Mouse (Mus musculus) liver, embryonic 16.5 days (tissue): ENCODE data around the gene Hyal5. TPM values are rescaled to one million over a fixed set of nuclear protein-coding genes. Genes with fewer than 3 reads are reported as not detected.
A peak's percentile ranks its signal among the peaks of the same experiment; 100 is the strongest.

Source experiments
- ATAC-seq: fragments of 200-750 bp; cut with Nextera tagmentation; 2 replicates; pipeline ENCODE4 v1.8.0; 2017; ENCODE audit warnings: low read depth, mild to moderate bottlenecking, moderate number of reproducible peaks, moderate library complexity
- H3K27ac ChIP-seq: fragments of 300-500 bp; sonication (generic); 2 replicates; pipeline ENCODE4 v1.5.1; 2014; ENCODE audit warnings: mild to moderate bottlenecking, low read length
- H3K27me3 ChIP-seq: fragments of 300-500 bp; sonication (generic); 2 replicates; pipeline ENCODE4 v1.6.1; 2014; ENCODE audit warnings: low read depth, low read length, mixed read lengths; ENCODE audit not compliant: control insufficient read depth, insufficient read depth
- H3K36me3 ChIP-seq: fragments of 300-500 bp; sonication (generic); 2 replicates; pipeline ENCODE4 v1.6.1; 2014; ENCODE audit warnings: mild to moderate bottlenecking; ENCODE audit not compliant: control insufficient read depth, insufficient read depth
- H3K4me1 ChIP-seq: fragments of 300-500 bp; sonication (generic); 2 replicates; pipeline ENCODE4 v1.6.1; 2014; ENCODE audit warnings: low read depth, low read length, mixed read lengths; ENCODE audit not compliant: control insufficient read depth
- H3K4me2 ChIP-seq: fragments of 300-500 bp; sonication (generic); 2 replicates; pipeline ENCODE4 v1.6.1; 2014; ENCODE audit warnings: low read depth, low read length, mixed read lengths
- H3K4me3 ChIP-seq: fragments of 300-500 bp; sonication (generic); 2 replicates; pipeline ENCODE4 v1.5.1; 2014; ENCODE audit warnings: low read depth, mild to moderate bottlenecking, low read length
- H3K9ac ChIP-seq: fragments of 300-500 bp; sonication (generic); 2 replicates; pipeline ENCODE4 v1.6.1; 2014; ENCODE audit warnings: low read depth, low read length
- H3K9me3 ChIP-seq: fragments of 300-500 bp; sonication (generic); replicated peaks from 2 replicates; pipeline ENCODE4 v1.6.1; 2016; ENCODE audit warnings: low read length; ENCODE audit not compliant: control insufficient read depth
- WGBS: fragments of 180-500 bp; shearing (Covaris S2); extraction: QIAGEN DNeasy Blood & Tissue Kit; methylation state at CpG from one replicate; pipeline ENCODE4 v1.1.7; 2014; ENCODE audit not compliant: insufficient replicate concordance; 5-methylcytosine and 5-hydroxymethylcytosine counted together
- polyA plus RNA-seq: library from polyadenylated mRNA; unstranded; fragments of >200 nt; fragmentation: Nextera tagmentation; extraction: Ambion mirVana; gene quantifications from 2 replicates; pipeline ENCODE4 v1.2.1, GENCODE M21; 2015

The Hyal5 gene
- 0.11 TPM in 1 of 2 replicates, not detected in the other for polyA plus RNA-seq

- Histone ChIP-seq H3K9ac (no peak within 1 kb of the TSS), H3K9me3 (no peaks in the 10 kb centered on the region), H3K4me1 (no peaks in the 10 kb centered on the region), H3K36me3 (no peaks in the 10 kb centered on the region), H3K4me3 (no peak within 1 kb of the TSS), H3K27ac (no peak within 1 kb of the TSS), H3K4me2 (no peak within 1 kb of the TSS), H3K27me3 (no peaks in the 10 kb centered on the region)
- ATAC-seq: no peak
Observed at GRCm38 (mm10) chr6:24857697-24858096, at the start of gene Hyal5. TSS of gene Hyal5 (plus strand) at chr6:24857997.

DNA sequence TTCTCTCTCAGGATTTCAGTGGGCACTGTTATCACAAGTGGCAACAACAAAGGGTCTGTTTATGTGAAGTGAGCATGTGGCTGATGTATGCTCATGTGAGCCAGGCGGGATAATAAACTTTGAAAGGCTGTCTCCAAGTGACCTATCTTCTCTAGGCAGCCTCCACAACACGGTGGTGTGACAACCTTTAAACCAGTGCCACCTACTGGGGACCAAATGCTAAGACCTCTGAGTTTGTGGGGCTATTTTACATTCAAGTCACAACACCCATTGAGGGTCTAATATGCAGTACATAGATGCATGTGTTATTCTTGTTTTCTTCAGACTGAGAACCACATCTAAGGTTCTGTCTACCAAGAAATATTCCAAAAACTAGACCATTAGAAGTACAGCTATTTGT is 35.7 kb upstream of the Hyal5 start:
- H3K27ac ChIP-seq: no peak overlapping the region
- no peak overlapping the region for H3K9ac ChIP-seq
- WGBS: 28% methylated on average over 2 of the region's 2 CpGs

GRCm38 (mm10) chr6:24860320-24860719 is 2.5 kb downstream of the Hyal5 start:
- no peak overlapping the region for H3K27ac ChIP-seq
- no peak overlapping the region for H3K9ac ChIP-seq
- H3K4me3 ChIP-seq: no peak overlapping the region
- 39% methylated on average over 2 of the region's 2 CpGs for WGBS
- H3K27me3 ChIP-seq: no peaks in the 10 kb centered on the region
- H3K4me1 ChIP-seq: no peaks in the 10 kb centered on the region
- no peaks in the 10 kb centered on the region for H3K9me3 ChIP-seq
- no peaks in the 10 kb centered on the region for H3K36me3 ChIP-seq
- H3K4me2 ChIP-seq: no peak overlapping the region
- ATAC-seq: no peak

More for the DNA sequence above, 35.7 kb upstream of the Hyal5 start:
- Histone ChIP-seq H3K36me3 (no peaks in the 10 kb centered on the region), H3K4me1 (no peaks in the 10 kb centered on the region), H3K9me3 (no peaks in the 10 kb centered on the region), H3K27me3 (no peaks in the 10 kb centered on the region), H3K4me2 (no peak overlapping the region), H3K4me3 (no peak overlapping the region)
- ATAC-seq: no peak

DNA sequence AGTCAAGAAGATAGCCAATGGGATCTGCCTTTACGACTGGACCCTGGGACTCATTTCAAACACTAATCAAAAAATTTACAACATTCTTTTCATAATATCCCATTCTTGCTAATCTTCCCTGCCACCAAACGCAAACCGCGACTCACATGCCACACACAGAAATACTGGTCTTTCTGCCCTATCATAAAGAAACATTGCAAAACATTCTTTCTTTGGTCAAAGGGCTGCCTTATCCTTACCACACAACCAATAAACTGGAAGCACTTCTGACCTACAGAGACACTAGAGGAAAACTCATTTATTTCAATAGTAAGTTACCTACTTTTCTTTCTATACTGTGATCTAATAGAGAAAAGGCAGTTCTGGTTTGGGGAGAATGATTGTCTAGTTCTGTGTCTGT is 5.9 kb downstream of the Hyal5 start:
- no peak overlapping the region for H3K9ac ChIP-seq
- H3K36me3 ChIP-seq: no peaks in the 10 kb centered on the region
- no peaks in the 10 kb centered on the region for H3K27me3 ChIP-seq
- no peak overlapping the region for H3K27ac ChIP-seq
- no peaks in the 10 kb centered on the region for H3K4me1 ChIP-seq
- H3K4me3 ChIP-seq: no peak overlapping the region
- no peak for ATAC-seq
- no peak overlapping the region for H3K4me2 ChIP-seq
- no peaks in the 10 kb centered on the region for H3K9me3 ChIP-seq
- 81% methylated on average over 4 of the region's 4 CpGs for WGBS

DNA sequence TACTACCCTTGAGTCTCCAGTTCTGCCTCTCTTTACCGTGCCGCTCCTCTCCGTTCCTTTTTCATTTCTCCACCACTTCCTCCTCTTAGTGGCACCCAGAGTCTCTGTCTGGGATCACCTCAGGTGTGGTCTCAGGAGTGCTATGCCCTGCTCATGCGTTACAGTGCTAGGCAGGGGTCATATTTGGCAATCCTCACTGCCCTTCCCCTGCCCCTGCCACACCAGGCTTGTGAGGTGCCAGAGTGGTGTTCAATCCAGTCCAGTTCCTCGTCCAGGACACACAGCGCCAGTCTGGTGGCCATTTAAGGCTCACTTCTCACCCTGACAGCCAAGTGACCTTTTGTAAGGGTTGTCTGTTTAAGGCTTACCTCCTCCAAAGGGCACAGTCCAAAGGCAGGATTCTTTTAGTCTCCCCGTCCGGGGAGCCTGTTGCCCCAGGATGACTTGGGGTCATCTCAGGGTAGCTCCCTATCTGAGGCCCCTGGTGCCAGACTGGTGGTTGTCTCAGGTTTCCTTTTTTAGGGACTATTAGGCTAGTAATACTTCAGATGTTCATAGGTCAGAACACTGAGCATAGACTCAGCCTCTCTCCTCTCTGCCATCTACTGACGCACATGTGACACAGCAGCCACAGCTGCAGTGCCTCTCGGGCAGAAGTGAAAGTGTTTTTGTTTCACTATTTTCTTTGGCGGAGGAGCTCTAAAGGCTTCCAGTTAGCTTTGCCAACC is 36.5 kb downstream of the Hyal5 start:
- Histone ChIP-seq H3K9me3 (no peaks in the 10 kb centered on the region), H3K36me3 (no peaks in the 10 kb centered on the region), H3K4me2 (0 out of 2 replicates have a peak overlapping the region, but pooled peaks have one; percentile 18), H3K27me3 (no peaks in the 10 kb centered on the region), H3K4me3 (peak overlapping the region; percentile 19), H3K4me1 (no peaks in the 10 kb centered on the region), H3K9ac (no peak overlapping the region), H3K27ac (no peak overlapping the region)
- no peak for ATAC-seq
- WGBS: 55% methylated on average over 11 of the region's 11 CpGs

DNA sequence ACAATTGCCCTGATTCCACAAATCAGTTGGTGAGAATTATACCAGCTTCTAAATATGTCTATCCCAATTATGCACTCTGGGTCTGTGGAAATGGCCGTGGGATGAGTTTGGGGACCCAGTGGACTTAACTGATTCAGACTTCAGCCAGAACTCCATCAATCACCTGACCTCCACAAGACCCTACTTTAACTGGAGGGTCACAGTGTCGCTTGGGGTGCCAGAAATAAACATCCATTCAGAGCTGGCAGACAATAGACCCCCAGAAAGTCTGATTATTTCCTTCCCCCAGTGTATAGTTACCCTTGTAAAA is 37.0 kb downstream of the Hyal5 start:
- H3K4me2 ChIP-seq: 0 out of 2 replicates have a peak overlapping the region, but pooled peaks have one; percentile 18
- H3K36me3 ChIP-seq: no peaks in the 10 kb centered on the region
- H3K27me3 ChIP-seq: no peaks in the 10 kb centered on the region
- H3K9ac ChIP-seq: no peak overlapping the region
- H3K4me1 ChIP-seq: no peaks in the 10 kb centered on the region
- no peak overlapping the region for H3K27ac ChIP-seq
- H3K4me3 ChIP-seq: peak overlapping the region; percentile 19
- 29% methylated on average over 2 of the region's 2 CpGs for WGBS
- ATAC-seq: no peak
- H3K9me3 ChIP-seq: no peaks in the 10 kb centered on the region

DNA sequence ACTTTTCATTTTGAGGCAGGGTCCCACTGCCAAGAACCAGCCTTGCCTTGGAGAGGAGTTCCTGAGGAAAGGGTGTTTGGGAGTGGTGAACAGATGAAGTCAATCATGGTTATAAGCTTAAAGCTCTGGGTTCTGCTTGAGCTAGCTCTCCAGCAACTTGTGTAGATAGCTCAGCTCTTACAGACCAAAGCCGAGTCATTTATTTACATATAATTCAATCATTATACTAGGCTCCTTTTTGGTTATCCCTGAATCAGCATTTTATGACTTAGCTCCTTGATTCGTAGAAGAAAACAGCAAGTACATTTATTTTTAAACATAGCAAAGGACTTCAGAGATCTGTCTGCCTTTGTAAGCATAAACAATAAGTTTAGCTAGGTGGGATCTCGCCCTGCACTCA is 47.3 kb downstream of the Hyal5 start:
- Histone ChIP-seq H3K4me1 (no peaks in the 10 kb centered on the region), H3K9ac (no peak overlapping the region), H3K9me3 (no peaks in the 10 kb centered on the region), H3K4me2 (no peak overlapping the region), H3K27me3 (no peaks in the 10 kb centered on the region), H3K4me3 (no peak overlapping the region), H3K27ac (no peak overlapping the region), H3K36me3 (no peaks in the 10 kb centered on the region)
- no peak for ATAC-seq
- 46% methylated on average over 3 of the region's 3 CpGs for WGBS

- Histone ChIP-seq H3K4me2 (no peak overlapping the region), H3K36me3 (no peaks in the 10 kb centered on the region), H3K27me3 (no peaks in the 10 kb centered on the region), H3K4me1 (no peaks in the 10 kb centered on the region), H3K27ac (no peak overlapping the region), H3K4me3 (no peak overlapping the region), H3K9me3 (no peaks in the 10 kb centered on the region), H3K9ac (no peak overlapping the region)
- no peak for ATAC-seq
- WGBS: 56% methylated on average over 2 of the region's 2 CpGs
Observed at GRCm38 (mm10) chr6:24907824-24908223, 50.0 kb downstream of the Hyal5 start.

DNA sequence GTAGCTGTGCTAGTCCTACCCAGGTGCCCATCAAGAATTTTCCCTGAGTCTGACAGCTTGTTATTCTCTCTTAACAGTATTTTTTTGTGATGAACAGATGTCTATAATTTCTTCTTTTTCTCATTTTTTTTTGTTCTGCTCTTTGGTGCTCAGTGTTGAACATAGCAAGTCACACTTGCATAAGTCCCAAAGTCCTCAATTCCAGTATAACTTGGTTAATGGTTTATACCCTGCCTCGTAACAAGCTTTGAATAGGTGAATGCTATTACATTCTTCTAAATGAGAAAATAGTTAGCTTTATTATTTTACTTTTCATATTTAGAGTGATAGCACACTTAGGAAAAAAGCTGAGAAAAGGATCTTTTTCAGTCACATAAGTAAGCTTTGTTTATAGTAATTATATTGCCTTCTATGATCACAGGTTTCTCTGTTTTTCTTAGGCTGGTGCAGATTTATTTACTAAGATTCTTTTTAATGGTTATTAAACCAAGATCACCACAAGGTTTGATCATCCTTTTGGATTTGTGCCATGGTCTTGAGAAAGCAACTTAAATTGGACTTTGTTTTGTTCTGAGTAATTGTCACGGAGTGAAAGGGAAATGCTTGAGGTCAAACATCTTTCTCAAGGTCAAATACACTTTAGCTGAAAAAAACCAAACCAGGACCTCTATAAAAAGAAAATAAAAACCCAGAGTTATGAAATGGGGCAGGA is 52.4 kb downstream of the Hyal5 start:
- no peaks in the 10 kb centered on the region for H3K9me3 ChIP-seq
- H3K4me1 ChIP-seq: no peaks in the 10 kb centered on the region
- H3K36me3 ChIP-seq: no peaks in the 10 kb centered on the region
- 43% methylated on average over 2 of the region's 2 CpGs for WGBS
- no peak for ATAC-seq
- no peak overlapping the region for H3K4me2 ChIP-seq
- H3K4me3 ChIP-seq: no peak overlapping the region
- no peak overlapping the region for H3K27ac ChIP-seq
- H3K9ac ChIP-seq: no peak overlapping the region
- no peaks in the 10 kb centered on the region for H3K27me3 ChIP-seq
